Mouse (Mus musculus) CD4-positive, CD25-positive, alpha-beta regulatory T cell, adult 4 months (primary cell): Measurements from ENCODE around the gene Snupn. TPM values are rescaled to one million over a fixed set of nuclear protein-coding genes. Genes with fewer than 3 reads are reported as not detected.
"Not testable (repeated sequence)": the region's sequence is repeated elsewhere in the genome, so short reads cannot be mapped to it uniquely, and the experiment has no call there.

Experiments
- ATAC-seq: one replicate; pipeline ENCODE4 v1.8.0; 2017
- polyA plus RNA-seq, 2 experiments: library from polyadenylated mRNA; unstranded; fragments of 100-300 nt; shearing (Covaris generic); gene quantifications; one replicate each; pipeline ENCODE4 v1.2.1; 2017

The Snupn gene
- polyA plus RNA-seq = 10 to 100 TPM; 22.1 to 23.8 TPM

DNA sequence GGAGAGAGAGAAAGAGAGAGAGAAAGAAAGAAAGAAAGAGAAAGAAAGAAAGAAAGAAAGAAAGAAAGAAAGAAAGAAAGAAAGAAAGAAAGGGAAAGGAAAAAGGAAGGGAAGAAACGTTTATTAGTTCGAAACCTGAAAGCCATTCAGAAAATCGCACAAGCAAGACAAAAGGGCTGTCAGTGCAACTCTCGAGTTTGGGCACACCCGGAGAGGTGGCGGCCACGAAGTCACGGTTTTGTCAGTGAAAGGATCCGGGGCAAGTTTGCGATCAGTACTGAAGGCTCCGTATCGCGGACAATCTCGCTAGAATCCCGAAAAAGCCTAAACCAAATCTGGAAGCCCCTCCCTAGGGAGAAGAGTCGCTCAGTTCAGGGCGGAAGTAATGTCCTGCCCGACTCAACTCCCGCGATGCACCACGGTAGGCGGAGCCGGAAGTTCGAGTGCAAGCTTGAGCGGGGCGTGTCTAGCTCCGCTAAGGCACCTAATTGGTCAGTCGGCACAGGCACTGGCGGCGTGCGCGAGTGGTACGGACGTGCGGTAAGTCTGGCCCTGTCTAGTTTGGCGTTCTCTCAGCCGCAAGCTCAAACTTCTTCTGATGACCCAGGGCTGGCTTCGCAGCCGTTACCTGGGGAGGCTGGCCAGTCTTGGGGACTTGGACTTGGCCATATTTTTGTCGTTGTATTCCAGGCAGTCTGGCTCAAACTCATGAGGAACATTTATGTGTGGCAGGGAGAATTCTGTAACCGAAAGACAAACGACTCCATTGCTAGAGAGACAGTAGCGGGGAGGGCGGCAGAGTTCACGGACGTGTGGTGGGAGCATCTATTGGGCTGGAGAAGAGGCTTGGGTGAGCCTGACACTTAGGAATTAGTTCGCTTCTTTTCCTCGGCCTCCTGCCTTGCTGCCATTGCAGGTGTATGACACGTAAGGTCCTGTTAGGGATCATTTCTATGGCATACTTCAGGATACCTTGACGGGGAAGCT is at the start of gene Snupn:
Gene Snupn, plus strand, starts transcription at position 465 of the 987 bp plus-strand sequence.
- peak; percentile 99 for ATAC-seq

DNA sequence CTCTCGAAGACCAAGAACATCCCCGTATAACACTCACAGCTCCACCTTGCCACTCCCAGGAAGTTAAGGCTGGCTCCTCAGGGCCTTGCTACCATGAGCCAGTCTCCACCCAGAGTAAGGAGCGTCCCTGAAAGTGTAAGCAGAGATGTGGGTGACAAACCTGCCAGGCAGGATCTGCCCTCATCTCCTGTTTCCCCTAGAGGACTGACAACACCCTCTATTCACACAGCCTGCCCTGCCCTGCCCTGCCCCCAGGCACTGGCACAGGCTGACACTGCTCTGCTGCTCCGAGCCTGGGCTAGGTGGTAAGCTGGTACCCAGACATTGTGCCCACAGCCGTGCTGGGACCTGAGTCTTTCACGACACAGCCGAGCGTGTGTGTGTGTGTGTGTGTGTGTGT is 49.5 kb upstream of the Snupn start:
- ATAC-seq = peak; percentile 34

DNA sequence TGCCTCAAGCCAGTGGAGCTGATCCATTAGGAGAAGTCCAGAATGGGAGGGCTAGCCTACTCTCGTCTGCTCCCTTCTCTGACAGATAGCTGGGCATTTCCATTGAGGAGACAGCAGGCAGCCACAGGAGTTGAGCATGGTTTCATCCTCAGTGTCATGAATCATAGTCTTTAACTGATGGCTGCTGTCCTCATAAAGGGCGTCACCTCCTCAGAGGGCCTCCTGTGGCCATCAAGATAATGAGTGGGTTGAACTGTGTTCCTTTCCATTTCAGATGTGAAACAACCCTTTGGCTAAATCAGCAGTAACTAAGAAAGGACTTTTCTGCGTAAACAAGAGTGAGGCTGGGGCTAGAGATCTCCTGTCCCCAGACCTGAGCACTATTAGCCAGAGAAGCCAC is 47.0 kb upstream of the Snupn start:
- no peak for ATAC-seq

DNA sequence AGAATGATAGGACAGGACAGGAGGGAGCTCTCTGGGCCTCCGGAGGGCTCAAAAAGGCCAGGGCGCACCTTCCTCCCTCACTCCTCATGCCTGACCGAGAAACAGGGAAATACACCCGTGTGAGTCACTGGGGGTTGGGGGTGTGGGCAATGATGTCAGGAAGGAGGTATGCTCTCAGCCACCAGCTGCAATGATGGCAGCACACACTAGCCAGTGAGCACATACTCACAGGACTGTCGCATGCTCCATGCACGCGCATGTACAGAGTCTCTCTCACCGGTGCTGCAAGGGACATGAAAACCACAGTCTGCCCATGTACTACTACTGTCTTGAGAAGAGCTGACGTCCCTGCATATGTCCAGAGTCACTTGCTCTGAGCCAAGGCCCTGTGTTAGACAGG is 43.1 kb upstream of the Snupn start:
- ATAC-seq = no peak

DNA sequence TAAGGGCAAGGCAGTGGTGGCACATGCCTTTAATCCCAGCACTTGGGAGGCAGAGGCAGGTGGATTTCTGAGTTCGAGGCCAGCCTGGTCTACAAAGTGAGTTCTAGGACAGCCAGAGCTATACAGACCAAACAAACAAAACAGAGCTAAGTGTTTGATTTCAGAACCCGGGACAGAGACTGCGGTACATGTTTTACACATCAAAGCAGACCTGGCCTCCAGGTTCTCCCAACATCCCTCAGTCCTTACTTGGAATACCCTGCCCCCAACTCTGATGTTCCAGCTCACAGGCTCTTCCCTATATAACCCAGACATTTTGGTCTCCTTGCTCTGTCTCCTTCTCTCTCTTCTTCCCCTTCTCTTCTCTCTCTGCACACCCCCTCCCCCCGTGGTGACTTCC is 40.7 kb upstream of the Snupn start:
- ATAC-seq = not testable (repeated sequence)

DNA sequence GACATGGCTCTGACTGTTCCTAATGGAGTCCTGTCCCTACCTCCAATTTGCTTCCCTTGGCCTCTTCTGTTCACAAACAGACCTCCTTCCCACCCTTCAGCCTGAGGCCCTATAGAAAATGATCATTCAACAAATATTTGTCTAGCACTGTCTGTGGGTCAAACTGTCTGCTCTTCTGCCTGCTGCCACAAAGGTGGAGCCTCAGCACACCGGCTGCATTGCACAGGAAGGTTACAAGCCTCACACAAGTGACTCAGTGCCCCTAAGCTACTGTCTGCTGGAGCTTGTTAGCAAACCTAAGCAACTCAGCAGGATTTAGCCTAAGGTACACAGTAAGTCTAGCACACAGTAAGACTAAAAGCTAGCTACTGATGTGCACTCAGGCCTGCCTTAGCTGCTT is 39.7 kb upstream of the Snupn start:
- no peak for ATAC-seq

DNA sequence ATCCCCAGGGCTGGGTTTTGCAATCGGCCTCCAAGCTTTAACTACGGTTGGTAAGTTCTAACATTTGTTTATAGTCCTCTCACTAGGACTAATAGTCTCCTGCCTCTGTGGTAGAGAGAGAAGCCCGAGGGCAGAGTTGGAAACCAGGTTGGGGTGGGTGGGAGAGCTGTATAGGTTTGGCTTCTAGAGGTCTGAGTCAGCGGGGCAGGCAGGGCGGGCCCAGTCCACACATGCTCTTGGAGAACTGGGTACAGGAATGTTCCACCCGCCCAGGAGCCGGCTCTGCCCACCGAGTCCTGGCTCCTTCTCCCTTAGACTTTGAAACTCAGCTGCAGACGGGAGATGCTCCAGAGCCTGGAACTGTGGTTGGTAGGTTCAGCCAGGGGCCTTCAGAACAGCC is 36.7 kb upstream of the Snupn start:
- ATAC-seq = no peak

DNA sequence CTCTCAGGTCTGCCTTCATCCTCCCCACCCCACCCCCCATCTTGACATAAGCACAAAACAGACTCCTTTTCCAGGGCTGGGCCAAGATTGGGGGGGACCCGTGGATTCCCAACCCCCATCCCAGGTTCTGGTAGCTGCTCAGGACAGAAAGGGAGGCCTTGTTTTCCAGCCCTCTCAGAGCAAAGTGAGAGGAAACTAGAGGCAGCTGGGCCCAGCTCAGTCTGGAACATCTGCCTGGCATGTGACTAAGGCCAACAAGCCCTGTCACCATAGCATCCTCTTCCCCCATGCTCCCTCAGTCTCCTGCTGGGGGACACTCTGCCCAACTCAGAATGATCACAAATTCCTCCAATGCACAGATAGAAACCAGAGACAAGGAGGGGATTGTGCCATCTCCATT is 35.6 kb upstream of the Snupn start:
- ATAC-seq = no peak

DNA sequence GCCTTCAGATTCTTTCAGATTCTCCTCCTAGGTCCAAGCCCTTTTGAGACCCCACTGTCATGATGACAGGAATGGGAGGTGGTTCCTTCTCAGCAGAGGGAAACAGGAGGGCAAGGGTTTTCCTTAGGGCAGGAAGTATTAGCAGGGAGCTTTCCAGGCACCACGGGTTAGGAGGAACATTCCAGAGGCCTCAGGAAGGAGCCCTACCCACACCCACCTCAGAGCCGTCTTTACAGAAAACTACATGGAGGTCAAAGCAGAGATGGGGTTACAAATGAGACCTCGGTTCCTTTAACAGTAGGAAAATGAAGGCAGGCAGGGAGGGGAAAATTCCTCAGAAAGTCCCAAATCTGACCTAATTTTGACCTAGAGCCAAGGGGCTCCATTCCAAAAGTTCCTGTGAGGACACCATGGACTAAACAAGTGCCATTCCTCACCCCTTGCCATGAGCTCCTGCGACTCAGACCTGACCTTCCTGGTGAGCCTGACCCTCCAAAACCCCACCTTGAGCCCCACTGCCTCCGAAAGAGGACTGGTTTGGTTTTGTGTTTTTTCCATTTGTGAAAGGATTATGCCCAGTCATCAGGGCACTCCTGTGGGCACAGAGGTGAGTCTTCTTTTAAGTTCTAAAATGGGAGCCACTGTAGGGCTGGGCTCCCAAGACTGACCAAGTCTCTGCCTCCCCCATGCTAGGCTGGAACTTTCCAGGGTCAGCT is 34.8 kb upstream of the Snupn start:
- no peak for ATAC-seq

DNA sequence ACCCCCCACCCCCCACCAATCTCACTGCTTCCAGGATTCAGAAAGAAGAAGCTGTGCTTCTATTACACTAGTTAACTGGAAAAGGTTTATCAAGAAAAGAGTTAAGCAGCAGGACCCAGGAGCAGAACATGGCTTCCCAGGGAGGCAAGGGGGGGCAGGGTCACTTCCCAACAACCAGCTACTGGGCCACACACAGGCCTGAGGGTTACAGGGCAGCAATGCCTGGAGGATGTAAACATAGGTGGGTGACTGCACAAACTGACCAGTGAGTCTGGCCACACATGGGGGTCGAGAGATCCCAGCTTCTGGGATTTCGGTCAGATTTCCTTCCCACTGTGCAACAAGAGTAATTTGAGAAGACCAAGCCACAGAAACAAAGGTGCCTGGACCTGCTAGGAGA is 33.5 kb upstream of the Snupn start:
- no peak for ATAC-seq

DNA sequence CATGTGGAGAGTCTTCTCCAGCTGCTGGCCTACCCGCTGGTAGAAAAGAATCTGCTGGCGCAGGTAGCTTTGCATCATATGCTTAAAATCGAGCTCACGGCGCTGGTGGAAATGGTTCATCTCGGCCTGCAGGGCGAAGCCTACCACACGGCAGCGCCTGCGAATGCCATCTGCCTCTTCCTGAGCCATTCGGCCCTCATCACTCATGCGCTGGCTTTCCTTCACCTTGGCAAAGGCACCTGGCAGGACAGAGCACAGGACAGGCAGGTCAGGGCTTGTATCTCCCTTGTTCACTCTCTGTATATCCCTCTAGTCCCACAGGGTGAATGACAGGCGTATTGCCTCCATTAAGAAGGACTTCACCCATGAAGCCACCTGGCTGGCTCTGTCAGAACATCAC is 32.2 kb upstream of the Snupn start:
- ATAC-seq = no peak

DNA sequence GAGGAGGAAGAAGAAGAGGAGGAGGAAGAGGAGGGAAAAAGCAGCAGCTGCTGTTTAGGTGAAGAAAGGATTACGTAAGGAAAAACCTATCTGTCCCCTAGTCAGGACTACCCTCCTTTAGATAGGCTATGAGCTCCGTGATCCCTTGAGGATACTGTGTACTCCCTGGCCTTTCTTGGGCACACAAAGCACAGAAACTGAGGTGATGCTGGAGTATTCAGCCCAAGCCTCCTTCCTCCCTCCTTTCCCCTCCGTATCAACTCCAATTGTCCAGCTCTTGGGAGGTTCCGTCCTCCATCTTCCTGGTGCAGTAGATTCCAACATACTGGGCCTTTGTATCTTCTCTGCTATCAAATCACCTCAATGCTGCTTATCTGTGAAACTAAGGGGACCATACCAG is 27.9 kb upstream of the Snupn start:
- no peak for ATAC-seq

DNA sequence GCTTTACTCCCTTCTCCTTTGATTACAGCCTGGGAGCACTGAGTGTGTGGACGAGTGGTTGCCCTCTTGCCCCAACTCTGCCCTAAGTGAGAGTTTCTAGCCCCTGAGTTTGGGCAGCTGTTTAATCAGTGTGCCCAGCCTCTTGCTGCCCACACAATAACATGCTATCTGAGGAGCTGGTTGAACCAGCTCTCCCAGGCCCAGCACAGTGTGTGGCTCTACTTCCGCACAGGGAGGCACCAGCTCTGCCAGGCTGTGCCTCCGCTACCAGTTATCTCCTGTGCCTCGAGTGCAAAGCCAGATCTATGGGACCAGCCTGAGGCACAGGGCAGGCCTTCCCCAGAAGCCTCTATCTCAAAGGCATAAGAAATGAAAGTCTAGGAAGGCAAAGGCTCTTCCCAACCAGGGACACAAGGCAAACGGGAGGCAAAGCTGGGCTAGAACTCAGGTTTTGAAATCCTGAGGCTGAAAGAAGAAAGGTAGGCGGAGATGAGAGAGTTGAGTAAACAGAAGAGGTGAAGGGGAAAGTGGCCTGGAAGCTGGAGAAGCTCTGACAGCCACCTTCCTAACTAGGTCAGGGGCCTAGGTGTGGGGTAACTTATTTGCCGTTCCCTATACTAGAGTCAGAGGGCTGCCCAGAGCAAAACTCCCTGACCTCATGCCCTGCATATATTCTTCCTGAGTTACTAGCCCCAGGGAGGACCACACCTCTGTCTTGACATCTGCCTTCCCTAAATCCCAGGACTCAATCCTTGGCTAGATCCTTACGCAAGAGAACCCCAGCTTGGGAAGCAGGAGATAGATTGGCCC is 26.6 kb upstream of the Snupn start:
- no peak for ATAC-seq

DNA sequence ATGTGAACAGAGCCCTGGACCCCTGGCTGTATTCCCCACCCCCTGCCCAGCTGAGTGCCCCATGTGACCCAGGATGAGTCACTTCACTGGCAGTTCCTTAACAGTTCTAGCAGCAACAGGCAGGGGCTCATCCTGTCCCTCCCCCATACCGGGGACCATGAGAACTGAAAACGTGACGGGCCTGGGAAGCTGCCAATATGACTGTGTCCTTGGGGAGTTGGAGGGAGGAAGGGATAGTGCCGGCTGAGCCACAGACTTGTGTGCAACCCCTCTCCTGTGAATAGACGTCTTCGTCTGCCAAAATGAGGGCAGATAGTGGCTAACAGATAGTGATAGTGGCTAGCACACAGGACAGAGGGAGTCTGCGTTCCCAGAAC is 26.0 kb upstream of the Snupn start:
- no peak for ATAC-seq

DNA sequence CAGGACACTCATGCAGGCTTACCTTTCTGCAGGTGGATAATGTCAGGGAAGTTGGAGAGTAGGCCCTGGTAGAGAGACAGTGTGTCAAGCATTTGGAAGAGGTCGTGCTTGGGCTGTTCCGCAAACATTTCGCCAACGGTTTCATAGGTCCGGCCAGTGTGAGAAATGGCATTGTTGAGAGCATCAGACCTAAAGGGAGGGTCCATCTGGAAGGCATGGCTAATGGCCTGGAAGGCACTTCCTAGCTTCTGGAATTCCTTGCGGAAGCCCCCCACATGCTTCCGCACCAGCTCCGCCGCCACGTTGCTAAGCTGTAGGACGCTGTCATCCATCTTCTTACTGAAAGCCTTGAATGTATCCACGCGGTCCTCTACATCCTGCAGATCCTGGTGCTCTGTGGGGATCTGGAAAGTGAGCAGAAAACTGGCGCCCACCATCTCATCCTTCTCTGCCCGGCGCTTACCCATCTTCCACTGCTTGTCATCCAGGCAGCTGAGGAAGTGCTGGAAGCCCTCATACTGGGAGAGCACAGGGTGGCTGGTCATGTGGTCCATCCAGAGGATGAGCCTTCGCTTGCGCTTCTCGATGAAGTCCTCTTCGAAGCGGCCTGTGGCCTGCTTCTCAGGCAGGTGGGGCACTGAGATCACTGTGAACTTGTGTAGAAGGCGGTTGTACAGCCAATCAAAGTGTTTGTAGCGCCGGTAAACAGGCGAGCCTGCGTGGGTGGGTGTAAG is 25.2 kb upstream of the Snupn start:
- no peak for ATAC-seq

DNA sequence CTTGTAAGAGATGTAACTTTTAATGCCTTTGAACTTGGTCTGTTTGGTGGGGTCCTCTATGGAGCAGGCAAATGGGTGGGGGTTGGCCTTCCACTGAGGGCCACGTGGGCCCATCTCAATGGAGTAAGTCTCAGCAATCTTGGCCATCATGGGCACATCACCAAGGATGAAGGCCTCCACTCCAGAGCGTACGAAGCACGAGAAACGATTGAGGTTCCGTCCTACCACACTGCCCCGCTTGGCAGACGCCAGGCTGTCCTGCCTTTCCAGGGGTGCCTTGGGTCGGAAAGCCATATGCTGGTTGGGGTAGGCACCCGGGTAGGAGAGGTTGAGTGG is 24.7 kb upstream of the Snupn start:
- ATAC-seq = no peak

DNA sequence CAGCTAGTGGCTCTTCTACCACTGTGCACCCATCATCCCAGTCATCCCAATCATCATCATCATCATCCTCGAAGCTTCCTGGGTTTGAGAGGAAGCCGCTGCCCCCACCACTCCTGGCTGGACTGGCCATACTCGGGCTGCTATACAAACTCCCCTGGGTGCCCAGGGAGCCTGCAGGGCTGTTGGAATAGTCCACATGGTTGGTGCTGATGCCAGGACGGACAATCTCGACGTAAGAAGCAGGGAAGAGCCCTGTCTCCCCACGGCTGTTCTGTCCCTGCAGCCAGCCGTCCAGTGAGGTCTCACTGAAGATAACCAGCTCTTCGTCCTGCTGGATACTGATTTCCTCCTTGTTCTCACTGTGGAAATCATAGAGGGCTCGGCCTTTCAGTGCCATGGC is 24.3 kb upstream of the Snupn start:
- no peak for ATAC-seq

DNA sequence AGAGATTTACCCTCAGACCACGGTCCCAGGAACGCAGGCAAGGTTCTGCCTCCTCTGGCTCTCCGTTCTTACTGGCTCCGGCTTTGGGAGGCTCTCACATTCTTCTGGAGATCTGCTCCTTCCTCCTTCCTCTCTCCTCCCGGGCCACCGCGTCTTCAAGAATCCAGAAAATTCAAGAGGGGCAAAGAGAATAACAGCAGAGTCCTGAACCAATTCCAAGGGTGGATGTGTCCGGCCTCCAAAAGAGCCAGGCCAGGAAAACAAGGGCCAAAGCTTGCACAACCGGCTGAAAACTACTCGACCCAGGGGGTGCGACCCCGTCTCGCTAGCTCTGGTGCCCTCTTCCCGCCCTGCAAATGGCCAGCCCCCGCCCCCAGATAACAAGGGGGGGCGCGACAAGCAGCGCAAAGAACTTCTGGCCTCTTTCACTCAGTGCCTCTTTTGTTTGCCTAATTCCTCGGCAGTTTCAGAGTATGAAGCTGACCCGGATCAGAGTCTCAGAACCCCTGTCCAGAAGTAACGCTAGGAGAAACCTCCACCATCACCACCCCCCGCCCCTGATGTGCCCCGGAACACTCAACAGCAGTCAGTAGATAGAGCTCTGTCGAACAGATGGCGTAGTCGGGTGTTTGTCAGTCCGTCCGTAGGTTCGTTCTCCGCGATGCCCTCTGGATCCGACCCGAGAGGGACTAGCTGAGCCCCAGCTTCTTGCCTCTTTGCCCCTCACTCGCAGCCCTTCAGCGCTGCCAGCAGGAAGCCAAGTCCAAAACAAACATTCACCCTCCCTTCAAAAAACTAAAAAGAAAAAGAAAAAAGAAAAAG is 23.3 kb upstream of the Snupn start:
- peak; percentile 32 for ATAC-seq

DNA sequence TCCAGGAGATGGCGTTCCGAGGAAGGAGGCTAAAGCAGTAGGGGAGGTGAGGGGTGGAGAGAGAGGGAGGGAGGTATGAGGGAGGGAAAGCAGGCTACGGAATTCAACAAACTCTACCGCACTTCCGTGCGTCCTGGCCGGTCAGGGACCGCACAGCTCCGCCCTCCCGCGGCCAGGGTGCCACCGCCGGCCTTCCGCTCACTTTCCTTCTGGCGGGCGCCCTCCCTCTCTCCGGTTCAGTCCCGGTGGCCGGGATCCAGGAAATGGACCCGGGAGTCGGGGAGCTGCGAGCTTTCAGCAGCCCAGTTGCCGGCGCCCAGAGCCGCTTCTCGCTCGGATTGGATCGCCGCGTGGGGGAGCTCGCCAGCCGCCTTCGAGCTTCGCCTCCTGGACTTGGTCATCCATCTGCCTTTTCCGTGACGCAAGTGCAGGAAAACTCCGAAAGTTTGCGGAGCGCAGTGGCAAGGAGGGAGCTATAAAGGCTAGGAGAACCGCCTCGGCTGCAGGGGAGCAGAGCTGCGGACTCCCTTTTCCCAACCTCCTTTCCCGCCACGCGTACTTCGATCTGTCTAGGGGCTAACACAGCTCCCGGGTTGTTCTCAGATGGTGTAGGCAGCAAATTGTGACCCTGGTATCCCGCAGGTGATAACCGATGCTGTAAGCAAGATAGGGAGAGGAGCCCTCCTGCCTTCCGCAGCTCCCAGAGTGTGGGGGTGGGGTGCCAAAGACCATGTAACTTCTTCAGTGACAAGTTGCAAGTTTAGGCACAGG is 22.5 kb upstream of the Snupn start, which contains the start of gene Snx33:
Gene Snx33, minus strand, starts transcription at position 331 of the 771 bp plus-strand sequence.
- peak; percentile 78 for ATAC-seq

DNA sequence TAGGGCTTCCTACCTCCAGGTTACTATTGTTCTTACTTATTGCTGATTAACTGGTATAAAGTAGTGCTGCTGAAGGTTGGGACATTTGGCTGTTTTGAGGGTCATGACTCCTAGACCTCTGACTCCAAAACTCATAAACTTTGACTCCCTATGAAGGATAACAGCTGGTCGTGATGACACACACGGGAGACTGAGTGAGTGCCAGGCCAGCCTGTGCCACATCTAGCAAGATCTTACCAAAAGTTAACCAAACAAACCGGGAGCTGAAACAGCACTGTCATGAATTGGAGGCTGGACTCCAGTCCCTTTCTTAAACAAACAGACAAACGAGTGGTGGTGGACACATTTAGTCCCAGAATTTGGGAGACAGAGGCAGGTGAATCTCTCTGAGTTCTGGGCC is 21.2 kb upstream of the Snupn start:
- ATAC-seq = no peak

DNA sequence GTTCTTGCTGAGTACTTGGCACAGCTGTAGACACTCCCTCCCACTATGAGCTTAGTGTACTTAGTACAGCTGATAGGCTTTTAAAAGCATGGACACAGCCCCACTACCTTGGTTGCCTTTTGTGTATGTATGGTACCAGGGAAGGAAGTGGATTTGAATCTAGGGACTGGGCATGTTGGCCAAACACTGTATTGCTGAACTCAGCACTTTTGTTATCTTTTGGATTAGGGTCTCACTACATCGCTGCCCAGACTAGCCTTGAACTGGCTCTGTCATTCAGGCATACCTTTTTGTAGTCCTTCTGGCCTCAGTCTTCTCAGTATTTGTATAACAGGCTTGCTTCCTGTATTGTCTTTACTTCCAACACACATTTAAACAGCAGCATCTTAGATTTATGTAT is 20.1 kb upstream of the Snupn start:
- ATAC-seq = no peak
